Mouse (Mus musculus) thymus, adult 2 months (tissue): ENCODE results near the gene Brd3.

Source experiments
- CTCF ChIP-seq: fragments of 200-500 bp; IDR thresholded peaks from 2 replicates; pipeline ENCODE4 v1.5.1; 2012; ENCODE audit warnings: mild to moderate bottlenecking, control low read depth, low read length, moderate library complexity, borderline replicate concordance; ENCODE audit not compliant: control insufficient read depth, poor library complexity, insufficient read depth; ENCODE audit errors: extremely low read depth
- POLR2A ChIP-seq: fragments of 200-500 bp; IDR thresholded peaks from 2 replicates; pipeline ENCODE4 v1.6.1; 2012; ENCODE audit warnings: mild to moderate bottlenecking, low read length, control low read depth, moderate library complexity; ENCODE audit not compliant: control insufficient read depth, poor library complexity, insufficient read depth; ENCODE audit errors: extremely low read depth

DNA sequence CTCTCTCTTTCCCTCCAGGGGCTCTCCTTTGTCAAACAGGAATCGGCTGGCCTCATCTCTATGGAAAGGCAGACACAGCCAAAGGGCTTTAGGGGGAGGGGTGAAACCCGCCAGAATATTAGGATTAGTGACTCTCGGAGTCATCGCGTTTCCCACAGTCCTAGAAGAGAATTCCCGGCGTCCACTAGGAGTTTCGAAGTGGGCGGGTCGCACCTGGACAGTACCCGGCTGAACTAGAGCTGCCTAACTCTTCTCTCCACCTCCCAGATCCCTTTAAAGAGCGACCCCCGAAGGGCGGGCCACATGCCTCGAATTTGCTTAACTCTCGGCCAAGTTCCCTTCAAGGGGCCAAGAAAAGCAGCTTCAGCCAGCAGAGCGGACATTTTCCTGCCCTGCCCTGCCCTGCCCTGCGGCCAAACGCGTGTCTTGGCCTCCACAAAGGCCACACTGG, 82.3 kb downstream of the Brd3 start:
- no peak for TF ChIP-seq CTCF
- no peak for TF ChIP-seq POLR2A
